Mouse (Mus musculus): ENCODE measurements around the gene 6430548M08Rik. TPM values are rescaled to one million over a fixed set of nuclear protein-coding genes. Genes with fewer than 3 reads are reported as not detected.
A peak's percentile ranks its signal among the peaks of the same experiment; 100 is the strongest.

The 6430548M08Rik gene
- total and polyA plus RNA-seq, 3 experiments: 6.4 to 20.0 (median 16.1) TPM

DNA sequence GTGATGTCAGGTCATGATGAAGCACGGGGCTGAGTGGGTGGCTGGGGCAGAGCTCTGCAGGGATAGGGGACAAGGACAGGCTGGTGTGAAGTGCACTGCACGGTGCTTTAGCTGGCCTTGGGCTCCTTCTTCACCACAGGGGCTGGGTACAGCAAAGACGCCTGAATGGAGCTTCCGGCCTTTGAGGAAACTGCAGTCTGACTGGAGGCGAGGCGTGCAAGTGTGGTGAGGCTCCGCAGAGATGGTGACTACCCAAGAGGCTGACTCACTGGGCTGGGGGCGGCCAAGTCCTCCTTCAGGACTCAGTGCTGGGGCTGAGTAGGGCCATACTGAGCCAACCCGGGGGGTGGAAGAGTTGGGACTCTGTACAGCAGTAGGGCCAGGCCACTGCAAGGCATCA, 92.0 kb downstream of the 6430548M08Rik start:
- H3K27me3 ChIP-seq (ENCODE audit: control insufficient read depth, insufficient read depth, low read length): no peaks in the 10 kb centered on the region
- DNase-seq: no peak
- no peak overlapping the region for H3K4me3 ChIP-seq
- 86% methylated on average over 9 of the region's 9 CpGs for WGBS
- H3K27ac ChIP-seq: no peak overlapping the region
- intact Hi-C loops (cut with DNase I): no loop called here
- H3K36me3 ChIP-seq (ENCODE audit: control insufficient read depth, insufficient read depth, low read length): no peaks in the 10 kb centered on the region
- no peak overlapping the region for H3K9ac ChIP-seq (ENCODE audit: low read depth, low read length)
- no peaks in the 10 kb centered on the region for H3K79me2 ChIP-seq (replicated peaks; ENCODE audit: control insufficient read depth, insufficient read depth, low read length)
- TF ChIP-seq CTCF (IDR thresholded peaks at IDR 0.05) (no peak), EP300 (IDR thresholded peaks at IDR 0.05; ENCODE audit: insufficient read depth, low read depth, low read length) (no peak), POLR2A (IDR thresholded peaks at IDR 0.05; ENCODE audit: insufficient read depth, low read depth, low read length) (no peak)
- peaks cover 6% of the 10 kb centered on the region for H3K4me1 ChIP-seq (ENCODE audit: control insufficient read depth, insufficient read depth, low read length)

DNA sequence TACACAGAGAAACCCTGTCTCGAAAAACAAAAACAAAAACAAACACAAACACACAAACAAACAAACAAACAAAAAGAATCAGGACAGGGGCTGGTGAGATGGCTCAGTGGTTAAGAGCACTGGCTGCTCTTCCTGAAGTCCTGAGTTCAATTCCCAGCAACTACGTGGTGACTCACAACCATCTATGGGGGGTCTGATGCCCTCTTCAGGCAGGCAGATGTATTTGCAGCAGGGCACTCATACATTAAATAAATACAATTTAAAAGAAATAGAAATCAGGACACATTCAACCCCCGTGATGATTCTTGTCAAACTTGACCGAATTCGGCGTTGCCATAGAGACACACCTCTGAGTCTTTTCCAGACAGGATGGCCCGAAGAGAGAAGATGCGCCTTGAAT, 93.4 kb downstream of the 6430548M08Rik start:
- Histone ChIP-seq H3K27me3 (ENCODE audit: control insufficient read depth, insufficient read depth, low read length) (no peaks in the 10 kb centered on the region), H3K4me1 (ENCODE audit: control insufficient read depth, insufficient read depth, low read length) (peaks cover 6% of the 10 kb centered on the region), H3K9ac (ENCODE audit: low read depth, low read length) (no peak overlapping the region), H3K36me3 (ENCODE audit: control insufficient read depth, insufficient read depth, low read length) (no peaks in the 10 kb centered on the region), H3K79me2 (replicated peaks; ENCODE audit: control insufficient read depth, insufficient read depth, low read length) (no peaks in the 10 kb centered on the region), H3K27ac (no peak overlapping the region), H3K4me3 (no peak overlapping the region)
- intact Hi-C loops (cut with DNase I): no loop called here
- DNase-seq: no peak
- TF ChIP-seq EP300 (IDR thresholded peaks at IDR 0.05; ENCODE audit: insufficient read depth, low read depth, low read length): no peak
- peak; percentile 62 for TF ChIP-seq CTCF (IDR thresholded peaks at IDR 0.05)
- WGBS: 91% methylated on average over 8 of the region's 8 CpGs

DNA sequence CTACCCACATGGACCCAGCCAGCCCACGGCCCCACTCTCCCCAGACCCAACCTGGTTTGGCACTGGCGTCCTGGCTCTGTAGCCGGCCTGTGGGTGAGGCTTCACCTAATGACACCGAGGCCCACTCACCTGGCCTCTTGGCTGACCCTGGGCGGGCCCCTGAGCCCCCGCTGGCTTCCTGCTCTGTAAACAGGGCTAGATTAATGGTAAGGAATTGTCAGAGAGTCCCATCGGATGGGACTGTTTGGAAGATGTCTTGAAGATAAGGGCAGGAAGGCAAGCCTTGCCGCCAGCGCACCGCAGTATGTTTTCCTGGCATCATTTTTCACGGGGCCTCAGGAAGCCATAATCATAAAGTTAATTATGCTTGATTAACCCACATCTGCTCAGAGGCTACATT, 94.2 kb downstream of the 6430548M08Rik start:
- Histone ChIP-seq H3K79me2 (replicated peaks; ENCODE audit: control insufficient read depth, insufficient read depth, low read length) (no peaks in the 10 kb centered on the region), H3K27ac (no peak overlapping the region), H3K4me1 (ENCODE audit: control insufficient read depth, insufficient read depth, low read length) (peaks cover 6% of the 10 kb centered on the region), H3K4me3 (no peak overlapping the region), H3K27me3 (ENCODE audit: control insufficient read depth, insufficient read depth, low read length) (no peaks in the 10 kb centered on the region), H3K9ac (ENCODE audit: low read depth, low read length) (no peak overlapping the region), H3K36me3 (ENCODE audit: control insufficient read depth, insufficient read depth, low read length) (no peaks in the 10 kb centered on the region)
- WGBS: 70% methylated on average over 11 of the region's 11 CpGs
- intact Hi-C loops (cut with DNase I): no loop called here
- TF ChIP-seq EP300 (IDR thresholded peaks at IDR 0.05; ENCODE audit: insufficient read depth, low read depth, low read length) (no peak), POLR2A (IDR thresholded peaks at IDR 0.05; ENCODE audit: insufficient read depth, low read depth, low read length) (no peak), CTCF (IDR thresholded peaks at IDR 0.05) (no peak)
- DNase-seq: no peak

DNA sequence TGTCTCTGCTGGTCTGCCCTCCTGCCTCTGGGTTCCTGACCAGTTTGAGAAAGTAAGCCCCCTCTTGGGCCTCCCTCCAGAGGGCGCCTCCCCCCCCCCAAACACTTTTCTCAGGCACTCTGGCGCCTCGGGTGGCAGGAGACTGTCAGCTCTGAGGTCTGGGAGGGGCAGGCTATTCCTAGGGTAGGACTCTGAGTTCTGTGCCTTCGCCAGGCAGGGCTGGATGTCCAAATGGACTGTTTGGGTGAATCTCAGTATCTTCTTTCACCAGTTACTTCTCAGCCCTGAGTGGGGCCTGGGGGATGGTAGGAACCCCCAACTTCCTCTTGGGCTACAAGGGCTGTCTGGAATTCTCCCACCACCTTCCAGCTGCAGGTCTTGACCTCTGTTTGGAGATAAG, 97.4 kb downstream of the 6430548M08Rik start:
- TF ChIP-seq POLR2A (IDR thresholded peaks at IDR 0.05; ENCODE audit: insufficient read depth, low read depth, low read length): no peak
- peak; percentile 46 for TF ChIP-seq CTCF (IDR thresholded peaks at IDR 0.05)
- TF ChIP-seq EP300 (IDR thresholded peaks at IDR 0.05; ENCODE audit: insufficient read depth, low read depth, low read length): no peak
- no peaks in the 10 kb centered on the region for H3K79me2 ChIP-seq (replicated peaks; ENCODE audit: control insufficient read depth, insufficient read depth, low read length)
- DNase-seq: no peak
- H3K9ac ChIP-seq (ENCODE audit: low read depth, low read length): no peak overlapping the region
- intact Hi-C loops (cut with DNase I): loop anchor here (2.0 kb wide), 1 partner anchor 29 kb away; no protein-coding TSS in a partner anchor
- 26% methylated on average over 4 of the region's 4 CpGs for WGBS
- H3K4me1 ChIP-seq (ENCODE audit: control insufficient read depth, insufficient read depth, low read length): peaks cover 5% of the 10 kb centered on the region
- H3K4me3 ChIP-seq: no peak overlapping the region
- H3K27ac ChIP-seq: no peak overlapping the region
- H3K27me3 ChIP-seq (ENCODE audit: control insufficient read depth, insufficient read depth, low read length): no peaks in the 10 kb centered on the region
- H3K36me3 ChIP-seq (ENCODE audit: control insufficient read depth, insufficient read depth, low read length): no peaks in the 10 kb centered on the region

DNA sequence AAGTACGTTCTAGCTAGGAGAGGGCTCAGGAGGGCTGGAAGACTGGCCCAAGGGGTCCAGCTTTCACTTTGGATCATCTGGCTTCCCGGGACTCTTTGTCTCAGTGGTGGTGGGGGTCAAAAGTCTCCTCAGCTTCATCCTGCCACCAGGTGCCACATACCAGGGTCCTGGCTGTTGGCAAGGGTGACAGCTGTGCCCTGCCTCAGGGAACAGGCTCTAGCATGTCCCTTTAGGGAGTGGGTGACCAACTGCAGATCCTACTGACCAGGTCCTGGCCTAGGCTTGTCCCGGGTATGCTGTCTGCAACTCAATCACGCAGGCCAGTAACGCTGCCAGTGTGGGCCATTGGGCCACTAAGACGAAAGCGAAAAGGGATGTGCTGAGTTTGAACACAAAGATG, 98.6 kb downstream of the 6430548M08Rik start:
- H3K9ac ChIP-seq (ENCODE audit: low read depth, low read length): no peak overlapping the region
- no peak for DNase-seq
- H3K4me1 ChIP-seq (ENCODE audit: control insufficient read depth, insufficient read depth, low read length): peaks cover 5% of the 10 kb centered on the region
- H3K27me3 ChIP-seq (ENCODE audit: control insufficient read depth, insufficient read depth, low read length): no peaks in the 10 kb centered on the region
- no peaks in the 10 kb centered on the region for H3K79me2 ChIP-seq (replicated peaks; ENCODE audit: control insufficient read depth, insufficient read depth, low read length)
- TF ChIP-seq EP300 (IDR thresholded peaks at IDR 0.05; ENCODE audit: insufficient read depth, low read depth, low read length): no peak
- TF ChIP-seq CTCF (IDR thresholded peaks at IDR 0.05): no peak
- TF ChIP-seq POLR2A (IDR thresholded peaks at IDR 0.05; ENCODE audit: insufficient read depth, low read depth, low read length): no peak
- WGBS: 92% methylated on average over 7 of the region's 7 CpGs
- no peak overlapping the region for H3K4me3 ChIP-seq
- H3K36me3 ChIP-seq (ENCODE audit: control insufficient read depth, insufficient read depth, low read length): no peaks in the 10 kb centered on the region
- intact Hi-C loops (cut with DNase I): no loop called here
- H3K27ac ChIP-seq: no peak overlapping the region

DNA sequence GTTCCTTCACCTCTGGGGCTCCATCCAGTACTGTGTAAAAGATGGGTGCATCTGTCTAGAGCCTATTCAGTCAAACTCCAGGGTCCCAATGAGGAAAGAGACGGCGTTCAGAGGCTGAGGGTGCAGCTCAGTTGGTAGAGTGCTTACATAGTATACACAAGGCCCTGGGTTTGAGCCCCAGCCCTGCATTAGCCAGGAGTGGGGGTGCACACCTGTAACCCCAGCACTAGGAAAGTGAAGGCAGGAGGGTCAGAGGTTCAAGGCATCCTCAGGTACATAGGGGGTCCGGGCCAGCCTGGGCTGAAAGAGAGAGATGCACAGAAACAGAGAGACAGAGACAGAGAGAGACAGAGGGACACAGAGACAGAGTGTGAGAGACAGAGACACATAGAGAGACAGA, 99.3 kb downstream of the 6430548M08Rik start:
- peak overlapping the region; percentile 47 for H3K27ac ChIP-seq
- no peaks in the 10 kb centered on the region for H3K79me2 ChIP-seq (replicated peaks; ENCODE audit: control insufficient read depth, insufficient read depth, low read length)
- no peak overlapping the region for H3K4me3 ChIP-seq
- WGBS: 96% methylated on average over 3 of the region's 3 CpGs
- H3K27me3 ChIP-seq (ENCODE audit: control insufficient read depth, insufficient read depth, low read length): no peaks in the 10 kb centered on the region
- peaks cover 5% of the 10 kb centered on the region for H3K4me1 ChIP-seq (ENCODE audit: control insufficient read depth, insufficient read depth, low read length)
- DNase-seq: no peak
- intact Hi-C loops (cut with DNase I): no loop called here
- no peak for TF ChIP-seq CTCF (IDR thresholded peaks at IDR 0.05)
- no peak for TF ChIP-seq EP300 (IDR thresholded peaks at IDR 0.05; ENCODE audit: insufficient read depth, low read depth, low read length)
- no peak for TF ChIP-seq POLR2A (IDR thresholded peaks at IDR 0.05; ENCODE audit: insufficient read depth, low read depth, low read length)
- H3K36me3 ChIP-seq (ENCODE audit: control insufficient read depth, insufficient read depth, low read length): no peaks in the 10 kb centered on the region
- H3K9ac ChIP-seq (ENCODE audit: low read depth, low read length): no peak overlapping the region

Measured in heart, adult 2 months (tissue).